Mouse (Mus musculus) bone marrow macrophage, adult 2 months (primary cell): ENCODE measurements around the gene Slc22a18. TPM values are rescaled to one million over a fixed set of nuclear protein-coding genes. Genes with fewer than 3 reads are reported as not detected.

Experiments
- H3K27ac ChIP-seq: 2 replicates; pipeline ENCODE4 v1.5.1; 2012; ENCODE audit warnings: low read depth, low read length; ENCODE audit not compliant: insufficient read depth
- H3K4me1 ChIP-seq: 2 replicates; pipeline ENCODE4 v1.6.1; 2012; ENCODE audit warnings: low read length; ENCODE audit not compliant: control insufficient read depth, insufficient read depth
- H3K4me3 ChIP-seq: 2 replicates; pipeline ENCODE4 v1.5.1; 2012; ENCODE audit warnings: mild to moderate bottlenecking, low read length, moderate library complexity; ENCODE audit not compliant: insufficient read depth
- CTCF ChIP-seq: IDR thresholded peaks from 2 replicates; pipeline ENCODE4 v1.5.1; 2012; ENCODE audit warnings: low read depth, mild to moderate bottlenecking, low read length, moderate library complexity
- POLR2A ChIP-seq: IDR thresholded peaks from 2 replicates; pipeline ENCODE4 v1.6.1; 2012; ENCODE audit warnings: mild to moderate bottlenecking, low read depth, low read length, borderline replicate concordance
- polyA plus RNA-seq: library from polyadenylated mRNA; stranded (reverse); fragments of >200 nt; gene quantifications from 2 replicates; pipeline ENCODE4 v1.2.4, GENCODE M21; 2012; ENCODE audit not compliant: missing spikeins, insufficient read depth, insufficient read length

Gene Slc22a18
- polyA plus RNA-seq, 1 experiment = 2.4 TPM

DNA sequence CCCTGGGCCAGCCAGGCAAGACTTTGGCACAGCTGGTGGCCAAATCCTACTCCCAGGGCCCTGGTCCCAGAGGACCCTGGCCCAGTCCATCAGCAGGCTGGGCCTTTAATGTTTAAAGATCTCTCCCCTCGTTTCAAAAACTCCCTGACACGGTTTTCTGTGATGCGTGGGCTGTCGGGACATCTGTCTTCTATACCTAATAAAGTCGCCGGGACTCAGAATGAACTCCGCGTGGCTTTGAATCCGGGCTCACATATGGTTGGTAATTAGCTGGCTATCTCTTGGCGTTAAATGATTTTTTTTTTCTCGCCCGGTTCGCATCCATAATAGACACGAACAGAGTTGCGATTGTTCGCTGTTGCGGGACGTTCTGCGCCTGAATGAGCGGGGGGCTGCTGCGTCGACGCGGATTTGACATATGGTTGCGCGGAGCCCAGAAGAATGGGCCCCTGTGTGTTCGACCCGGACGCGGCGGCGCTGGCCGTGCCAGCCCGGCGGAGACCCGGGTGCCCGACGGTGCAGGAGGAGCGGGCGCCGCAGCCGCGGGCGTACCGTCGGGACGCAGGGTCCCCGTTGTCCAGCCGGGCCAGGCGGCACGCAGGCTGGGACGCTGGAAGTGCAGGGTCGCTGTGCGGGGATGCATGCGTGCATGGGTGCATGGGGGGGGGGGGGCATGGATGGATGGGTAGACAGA lies 28.4 kb upstream of the Slc22a18 start:
- no peak overlapping the region for H3K27ac ChIP-seq
- H3K4me3 ChIP-seq = no peak overlapping the region
- H3K4me1 ChIP-seq = 0 out of 2 replicates have a peak, but pooled peaks cover 2% of the 10 kb centered on the region
- no peak for TF ChIP-seq CTCF

- no peak for TF ChIP-seq CTCF
- TF ChIP-seq POLR2A = no peak
- Histone ChIP-seq H3K4me1 (0 out of 2 replicates have a peak, but pooled peaks cover 2% of the 10 kb centered on the region), H3K27ac (no peak overlapping the region), H3K4me3 (no peak overlapping the region)
These were observed 27.7 kb upstream of the Slc22a18 start for GRCm38 (mm10) chr7:143445651-143446460.

GRCm38 (mm10) chr7:143447130-143447529 lies 26.4 kb upstream of the Slc22a18 start:
- H3K4me3 ChIP-seq = no peak overlapping the region
- 0 out of 2 replicates have a peak, but pooled peaks cover 2% of the 10 kb centered on the region for H3K4me1 ChIP-seq
- TF ChIP-seq CTCF = no peak
- no peak for TF ChIP-seq POLR2A
- no peak overlapping the region for H3K27ac ChIP-seq

DNA sequence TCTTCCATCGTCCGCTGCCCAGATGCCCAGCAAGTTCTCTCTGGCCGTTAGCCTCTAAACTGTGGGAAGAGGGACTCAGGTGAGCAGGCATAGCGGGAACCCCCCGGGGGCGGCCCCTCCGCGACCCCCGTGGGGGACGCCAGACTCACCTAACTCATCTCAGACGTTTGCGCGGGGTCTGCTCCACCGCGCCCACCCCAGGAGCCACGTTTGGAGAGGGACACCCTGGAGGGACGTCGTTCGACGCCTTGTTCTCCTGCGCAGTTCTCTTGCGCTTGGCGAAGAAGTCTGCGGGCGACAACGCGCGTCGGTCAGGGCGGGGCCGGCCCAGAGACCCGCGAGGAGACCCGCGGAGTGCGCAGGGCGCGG lies 14.6 kb upstream of the Slc22a18 start:
- Histone ChIP-seq H3K4me1 (no peaks in the 10 kb centered on the region), H3K27ac (no peak overlapping the region), H3K4me3 (no peak overlapping the region)
- TF ChIP-seq POLR2A (no peak), CTCF (no peak)

DNA sequence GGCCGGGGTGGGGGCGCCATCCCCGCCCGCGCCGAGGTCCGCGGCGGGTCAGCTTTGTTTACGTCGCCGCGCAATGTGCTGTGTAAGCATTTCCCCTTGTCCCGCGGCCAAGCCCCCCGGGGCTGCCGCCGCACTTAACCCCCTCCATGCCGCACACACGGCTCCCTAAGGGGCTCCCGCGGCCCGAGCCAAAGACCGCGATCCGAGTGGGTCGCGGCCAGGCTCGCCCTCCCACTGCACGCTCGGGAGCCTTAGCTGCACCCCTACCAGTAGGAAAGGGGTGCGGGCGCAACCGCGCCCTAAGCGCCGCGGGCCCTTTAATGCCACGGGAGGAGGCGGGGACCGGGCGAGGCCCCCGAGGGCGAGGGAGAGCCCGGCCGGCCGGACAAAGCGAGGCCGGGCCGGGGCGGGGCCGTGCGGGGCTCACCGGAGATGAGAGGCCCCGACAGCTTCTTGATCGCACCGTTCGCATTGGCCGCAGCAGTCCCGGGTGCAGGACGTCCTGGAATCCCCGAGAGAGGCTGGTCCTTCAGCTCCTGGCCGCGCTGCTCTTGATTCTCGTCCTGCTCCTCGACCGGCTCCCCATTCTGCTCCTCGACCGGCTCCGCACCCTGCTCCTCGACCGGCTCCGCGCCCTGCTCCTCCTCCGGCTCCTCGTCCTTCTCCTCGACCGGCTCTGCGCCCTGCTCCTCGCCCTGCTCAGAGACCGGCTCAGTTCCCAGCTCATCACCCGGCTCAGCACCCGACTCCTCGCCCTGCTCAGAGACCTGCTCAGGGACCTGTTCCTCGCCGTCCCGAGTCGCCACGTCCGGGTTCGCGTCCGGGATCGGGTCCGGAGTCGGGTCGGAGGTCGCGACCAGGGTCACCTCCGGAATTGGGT lies 14.0 kb upstream of the Slc22a18 start:
- no peaks in the 10 kb centered on the region for H3K4me1 ChIP-seq
- no peak overlapping the region for H3K27ac ChIP-seq
- TF ChIP-seq CTCF (no peak), POLR2A (no peak)
- H3K4me3 ChIP-seq = no peak overlapping the region

DNA sequence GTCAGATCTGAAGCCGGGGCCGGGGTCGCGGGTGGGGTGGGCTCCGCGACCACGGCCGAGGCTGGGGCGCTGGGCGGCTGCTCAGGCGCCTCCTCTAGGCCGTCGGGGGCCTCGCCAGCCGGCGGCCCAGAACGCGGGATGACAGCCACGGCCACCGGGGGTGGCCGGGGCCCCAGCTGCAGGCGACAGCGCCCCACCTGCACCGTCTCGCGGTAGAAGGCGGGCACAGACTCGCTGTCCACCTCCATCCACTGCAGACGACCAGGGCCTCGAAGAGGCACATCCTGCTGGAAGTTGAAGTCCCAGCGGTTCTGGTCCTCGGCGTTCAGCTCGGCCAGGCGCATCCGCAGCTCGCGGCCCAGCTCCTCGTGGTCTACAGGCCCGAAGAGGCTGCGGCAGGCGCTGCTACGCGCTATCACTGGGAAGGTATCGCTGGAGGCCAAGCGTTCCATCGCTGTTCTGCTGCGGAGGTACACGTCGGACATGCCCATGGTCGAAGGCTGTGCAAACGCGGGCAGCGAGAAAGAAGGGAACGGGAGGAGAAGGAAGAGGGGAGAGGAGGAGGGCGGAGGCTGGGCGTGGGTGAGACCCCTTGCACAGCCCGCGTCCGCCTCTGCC lies 13.2 kb upstream of the Slc22a18 start:
- no peak overlapping the region for H3K27ac ChIP-seq
- TF ChIP-seq POLR2A (no peak), CTCF (no peak)
- H3K4me3 ChIP-seq = peak overlapping the region; percentile 26
- no peaks in the 10 kb centered on the region for H3K4me1 ChIP-seq

- TF ChIP-seq CTCF (no peak), POLR2A (no peak)
- H3K4me1 ChIP-seq = no peaks in the 10 kb centered on the region
- no peak within 1 kb of the TSS for H3K27ac ChIP-seq
- peak within 1 kb of the TSS; percentile 26 for H3K4me3 ChIP-seq
These were observed 12.7 kb upstream of the Slc22a18 start, which contains the start of gene Cdkn1c for GRCm38 (mm10) chr7:143460874-143461273. Cdkn1c (minus strand) TSS chr7:143461050.

- TF ChIP-seq POLR2A = no peak
- TF ChIP-seq CTCF = no peak
- Histone ChIP-seq H3K27ac (no peak overlapping the region), H3K4me3 (peak overlapping the region; percentile 25; the same call in 1 of the 2 replicates), H3K4me1 (no peaks in the 10 kb centered on the region)
These were observed 12.2 kb upstream of the Slc22a18 start for GRCm38 (mm10) chr7:143461294-143461870.

- Histone ChIP-seq H3K4me1 (no peaks in the 10 kb centered on the region), H3K27ac (no peak overlapping the region), H3K4me3 (no peak overlapping the region)
- TF ChIP-seq CTCF (no peak), POLR2A (no peak)
These were observed 11.6 kb upstream of the Slc22a18 start for GRCm38 (mm10) chr7:143461920-143462319.
